Mouse (Mus musculus) heart, adult 2 months (tissue): ENCODE results near the gene Olfr547. TPM values are rescaled to one million over a fixed set of nuclear protein-coding genes. Genes with fewer than 3 reads are reported as not detected.

Source experiments
- DNase-seq, 2 experiments: peaks; one replicate each; pipeline ENCODE4 v3.0.0; 2021
- H3K27ac ChIP-seq: fragments of 200-600 bp; 2 replicates; pipeline ENCODE4 v1.8.1; 2022
- H3K27me3 ChIP-seq: fragments of 200-500 bp; 2 replicates; pipeline ENCODE4 v1.6.1; 2012; ENCODE audit warnings: mild to moderate bottlenecking, low read length, inconsistent platforms, mixed read lengths; ENCODE audit not compliant: control insufficient read depth, insufficient read depth
- H3K36me3 ChIP-seq: fragments of 200-500 bp; 2 replicates; pipeline ENCODE4 v1.6.1; 2012; ENCODE audit warnings: low read length, inconsistent platforms; ENCODE audit not compliant: control insufficient read depth, insufficient read depth
- H3K4me1 ChIP-seq: fragments of 200-500 bp; 2 replicates; pipeline ENCODE4 v1.6.1; 2011; ENCODE audit warnings: low read length; ENCODE audit not compliant: control insufficient read depth, insufficient read depth
- H3K4me3 ChIP-seq: fragments of 200-600 bp; 2 replicates; pipeline ENCODE4 v1.8.1; 2022
- H3K79me2 ChIP-seq: fragments of 200-500 bp; replicated peaks from 2 replicates; pipeline ENCODE4 v1.6.1; 2012; ENCODE audit warnings: mild to moderate bottlenecking, inconsistent platforms, low read length, moderate library complexity, mixed read lengths; ENCODE audit not compliant: control insufficient read depth, insufficient read depth
- H3K9ac ChIP-seq: fragments of 200-500 bp; 2 replicates; pipeline ENCODE4 v1.6.1; 2012; ENCODE audit warnings: low read depth, mild to moderate bottlenecking, control low read depth, inconsistent platforms, low read length, mixed read lengths
- CTCF ChIP-seq: fragments of 200-600 bp; IDR thresholded peaks from 2 replicates; pipeline ENCODE4 v1.8.1; 2022; ENCODE audit warnings: antibody characterized with exemption, mild to moderate bottlenecking, moderate library complexity
- EP300 ChIP-seq: fragments of 200-500 bp; IDR thresholded peaks from 2 replicates; pipeline ENCODE4 v1.6.1; 2011; ENCODE audit warnings: low read depth, low read length, control low read depth; ENCODE audit not compliant: insufficient read depth
- POLR2A ChIP-seq: fragments of 200-500 bp; IDR thresholded peaks from 2 replicates; pipeline ENCODE4 v1.6.1; 2011; ENCODE audit warnings: mild to moderate bottlenecking, low read depth, low read length, control low read depth; ENCODE audit not compliant: insufficient read depth
- WGBS: fragments of 180-500 bp; shearing (Covaris S2); methylation state at CpG from one replicate; pipeline ENCODE4 v1.1.7; 2018; 5-methylcytosine and 5-hydroxymethylcytosine counted together
- intact Hi-C: fragments of 180-260 bp; cut with DNase I; formaldehyde crosslinking; loops from one replicate; pipeline ENCODE4 v1.15.1; 2025
- polyA plus RNA-seq: library from polyadenylated mRNA; depleted of rRNA; stranded (reverse); fragments of >200 nt; gene quantifications from 2 replicates; pipeline ENCODE4 v1.2.3, GENCODE M21; 2012
- total RNA-seq, 2 experiments: library from RNA; stranded (reverse); gene quantifications; 2 replicates each; pipeline ENCODE4 v1.2.3; 2021

The Olfr547 gene
- total and polyA plus RNA-seq, 3 experiments = not detected

DNA sequence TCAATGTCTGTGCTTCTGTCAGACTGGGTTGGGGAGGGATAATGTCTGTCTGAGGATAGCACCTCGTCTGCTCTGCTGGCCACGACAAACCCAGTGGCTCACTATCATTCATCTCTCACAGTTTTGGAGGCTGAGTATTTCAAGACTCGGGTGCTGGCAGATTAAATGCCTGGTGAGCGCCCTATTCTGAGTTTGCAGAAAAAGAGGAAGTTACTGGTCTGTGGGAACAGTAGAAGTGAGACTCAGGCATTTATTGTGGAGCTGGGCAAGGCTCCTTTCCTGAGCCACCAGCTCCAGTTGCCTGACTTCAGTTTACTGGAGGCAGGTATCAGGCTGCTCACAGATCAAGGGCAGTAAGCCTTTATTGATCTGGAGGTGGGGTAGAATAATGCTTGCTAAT is 20.4 kb upstream of the Olfr547 start:
- Histone ChIP-seq H3K4me3 (no peak overlapping the region), H3K27ac (no peak overlapping the region), H3K36me3 (no peaks in the 10 kb centered on the region), H3K9ac (no peak overlapping the region), H3K27me3 (no peaks in the 10 kb centered on the region), H3K4me1 (no peaks in the 10 kb centered on the region; the same call in 1 of the 2 replicates), H3K79me2 (no peaks in the 10 kb centered on the region)
- no peak for DNase-seq
- TF ChIP-seq CTCF (no peak), EP300 (no peak), POLR2A (no peak)
- intact Hi-C loops = no loop called here
- WGBS = 67% methylated on average over 4 of the region's 4 CpGs

GRCm38 (mm10) chr7:102516261-102517050 is 18.1 kb upstream of the Olfr547 start:
- no peak overlapping the region for H3K4me3 ChIP-seq
- H3K36me3 ChIP-seq = no peaks in the 10 kb centered on the region
- intact Hi-C loops = no loop called here
- H3K9ac ChIP-seq = no peak overlapping the region
- WGBS = 31% methylated on average over 10 of the region's 10 CpGs
- no peaks in the 10 kb centered on the region for H3K79me2 ChIP-seq
- no peak for TF ChIP-seq CTCF
- no peak for TF ChIP-seq EP300
- TF ChIP-seq POLR2A = no peak
- no peak overlapping the region for H3K27ac ChIP-seq
- H3K4me1 ChIP-seq = no peaks in the 10 kb centered on the region; the same call in 1 of the 2 replicates
- DNase-seq = peak in 1 of 2 experiments; percentile 28
- H3K27me3 ChIP-seq = no peaks in the 10 kb centered on the region

- Histone ChIP-seq H3K27ac (no peak overlapping the region), H3K79me2 (no peaks in the 10 kb centered on the region), H3K27me3 (no peaks in the 10 kb centered on the region), H3K4me3 (no peak overlapping the region), H3K4me1 (no peaks in the 10 kb centered on the region; the same call in 1 of the 2 replicates), H3K9ac (no peak overlapping the region), H3K36me3 (no peaks in the 10 kb centered on the region)
- TF ChIP-seq POLR2A (no peak), EP300 (no peak), CTCF (no peak)
- WGBS = 51% methylated on average over 2 of the region's 2 CpGs
- DNase-seq = no peak
- intact Hi-C loops = no loop called here
Observed at GRCm38 (mm10) chr7:102517051-102517335, 17.6 kb upstream of the Olfr547 start.

DNA sequence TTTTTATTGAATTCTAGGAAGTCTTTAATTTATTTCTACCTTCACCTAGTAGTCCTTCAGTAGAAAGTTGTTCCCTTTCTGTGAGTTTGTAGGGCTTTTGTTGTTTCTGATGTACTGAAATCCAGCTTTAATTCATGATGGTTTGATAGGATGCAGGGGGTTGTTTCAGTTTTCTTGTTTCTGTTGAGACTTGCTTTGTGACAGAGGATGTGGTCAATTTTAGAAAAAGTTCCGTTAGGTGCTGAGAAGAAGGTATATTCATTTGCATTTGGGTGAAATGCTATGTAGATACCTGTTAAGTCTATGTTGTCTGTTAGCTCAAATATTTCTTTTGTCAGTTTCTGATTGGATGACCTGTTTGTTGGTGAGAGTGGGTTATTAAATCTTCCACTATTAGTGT is 5.5 kb upstream of the Olfr547 start:
- no peak overlapping the region for H3K27ac ChIP-seq
- intact Hi-C loops = no loop called here
- H3K79me2 ChIP-seq = no peaks in the 10 kb centered on the region
- TF ChIP-seq CTCF (no peak), EP300 (no peak), POLR2A (no peak)
- no peak for DNase-seq
- no peak overlapping the region for H3K9ac ChIP-seq
- 63% methylated on average over 1 of the region's 1 CpGs for WGBS
- H3K36me3 ChIP-seq = no peaks in the 10 kb centered on the region
- H3K4me1 ChIP-seq = no peaks in the 10 kb centered on the region
- H3K4me3 ChIP-seq = no peak overlapping the region
- no peaks in the 10 kb centered on the region for H3K27me3 ChIP-seq

- intact Hi-C loops = no loop called here
- no peak for TF ChIP-seq CTCF
- TF ChIP-seq POLR2A = no peak
- TF ChIP-seq EP300 = no peak
- Histone ChIP-seq H3K27me3 (no peaks in the 10 kb centered on the region), H3K4me3 (no peak within 1 kb of the TSS), H3K9ac (no peak within 1 kb of the TSS), H3K27ac (no peak within 1 kb of the TSS), H3K4me1 (no peaks in the 10 kb centered on the region), H3K79me2 (no peaks in the 10 kb centered on the region), H3K36me3 (no peaks in the 10 kb centered on the region)
- DNase-seq = no peak
- WGBS = 64% methylated on average over 2 of the region's 2 CpGs
Observed at GRCm38 (mm10) chr7:102540596-102540995, 6.0 kb downstream of the Olfr547 start, which contains the start of gene Olfr548-ps1. TSS of gene Olfr548-ps1 (plus strand) at chr7:102540896.

GRCm38 (mm10) chr7:102541251-102541650 is 6.7 kb downstream of the Olfr547 start:
- Histone ChIP-seq H3K36me3 (no peaks in the 10 kb centered on the region), H3K9ac (no peak overlapping the region), H3K79me2 (no peaks in the 10 kb centered on the region), H3K4me3 (no peak overlapping the region), H3K4me1 (no peaks in the 10 kb centered on the region), H3K27me3 (no peaks in the 10 kb centered on the region), H3K27ac (no peak overlapping the region)
- TF ChIP-seq CTCF (no peak), EP300 (no peak), POLR2A (no peak)
- DNase-seq = no peak
- intact Hi-C loops = no loop called here
- 39% methylated on average over 3 of the region's 3 CpGs for WGBS
